8 mouse cellular contexts compared by ENCODE assay signal in genomic region chr5:107725435-107726261, GRCm38 (mm10). TPM values are rescaled to one million over a fixed set of nuclear protein-coding genes. Genes with fewer than 3 reads are reported as not detected.
DNase-seq lines count a peak whose midpoint lies in the region; ATAC-seq and TF ChIP-seq lines count a peak whose summit lies in the region.

TSS of gene Gfi1 (minus strand) at chr5:107726036.

- H3K27me3 ChIP-seq in embryonic facial prominence, embryonic 15.5 days, result peaks cover 88% of the 10 kb centered on the region
- peaks cover 76% of the 10 kb centered on the region for H3K27me3 ChIP-seq in hindbrain, postnatal 0 days (ENCODE audit: insufficient read depth, low read length)
- H3K27me3 ChIP-seq in small intestine, adult 2 months (ENCODE audit: control insufficient read depth, insufficient read depth, low read length), result peaks cover 78% of the 10 kb centered on the region

- peak; percentile 23 for DNase-seq in lung, adult 2 months
- no peak for DNase-seq in lung, postnatal 36 days
- no peak for DNase-seq in hindbrain, postnatal 0 days (ENCODE audit: low spot score)
- peak; percentile 24 for DNase-seq in lung, postnatal 10 days
- no peak for DNase-seq in left cerebral cortex, adult 11 months (ENCODE audit: low spot score)

- TF ChIP-seq POLR2A in lung, adult 2 months (IDR thresholded peaks at IDR 0.05; ENCODE audit: borderline replicate concordance, extremely low read depth, low read depth, low read length), result no peak
- TF ChIP-seq POLR2A in small intestine, adult 2 months (IDR thresholded peaks at IDR 0.05; ENCODE audit: low read depth, low read length), result no peak; the same call in 1 of the 2 replicates

- ATAC-seq in embryonic facial prominence, embryonic 15.5 days (ENCODE audit: insufficient number of reproducible peaks, low FRiP score, low TSS enrichment, low read depth), result no peak
- peak; percentile 35; the same call in 1 of the 2 replicates for ATAC-seq in hindbrain, postnatal 0 days
- ATAC-seq in megakaryocyte-erythroid progenitor cell, adult 5-6 weeks (replicated peaks; ENCODE audit: low FRiP score, low TSS enrichment, poor library complexity, severe bottlenecking), result no peak

- peak within 1 kb of the TSS; percentile 24 for H3K4me3 ChIP-seq in lung, adult 2 months (replicated peaks; ENCODE audit: extremely low read depth, low read depth, low read length)
- peak within 1 kb of the TSS; percentile 33 for H3K4me3 ChIP-seq in embryonic facial prominence, embryonic 15.5 days (replicated peaks)
- H3K4me3 ChIP-seq in hindbrain, postnatal 0 days (ENCODE audit: low read length), result peak within 1 kb of the TSS; percentile 7
- H3K4me3 ChIP-seq in small intestine, adult 2 months (ENCODE audit: low read depth, low read length), result peak within 1 kb of the TSS; percentile 61

- H3K9me3 ChIP-seq in embryonic facial prominence, embryonic 15.5 days (replicated peaks), result no peaks in the 10 kb centered on the region
- H3K9me3 ChIP-seq in hindbrain, postnatal 0 days (ENCODE audit: low read length), result no peaks in the 10 kb centered on the region

- no peak within 1 kb of the TSS for H3K9ac ChIP-seq in embryonic facial prominence, embryonic 15.5 days
- H3K9ac ChIP-seq in hindbrain, postnatal 0 days (replicated peaks; ENCODE audit: low read length), result no peak within 1 kb of the TSS

- 2% methylated on average over 37 of the region's 41 CpGs for WGBS in lung, adult 2 months
- WGBS in embryonic facial prominence, embryonic 15.5 days, result under 1% methylated on average over 41 of the region's 41 CpGs
- WGBS in hindbrain, postnatal 0 days, result under 1% methylated on average over 41 of the region's 41 CpGs
- 2% methylated on average over 41 of the region's 41 CpGs for WGBS in small intestine, adult 2 months

- peak within 1 kb of the TSS; percentile 46 for H3K4me2 ChIP-seq in embryonic facial prominence, embryonic 15.5 days (replicated peaks)
- peak within 1 kb of the TSS; percentile 40 for H3K4me2 ChIP-seq in hindbrain, postnatal 0 days (ENCODE audit: low read depth, low read length)

- peaks cover 30% of the 10 kb centered on the region for H3K4me1 ChIP-seq in lung, adult 2 months (ENCODE audit: control insufficient read depth, insufficient read depth, low read length)
- peaks cover 56% of the 10 kb centered on the region for H3K4me1 ChIP-seq in embryonic facial prominence, embryonic 15.5 days
- H3K4me1 ChIP-seq in hindbrain, postnatal 0 days (ENCODE audit: insufficient read depth, low read length), result 0 out of 2 replicates have a peak, but pooled peaks cover 6% of the 10 kb centered on the region
- H3K4me1 ChIP-seq in small intestine, adult 2 months (ENCODE audit: control insufficient read depth, insufficient read depth, insufficient read length, low read length), result peaks cover 24% of the 10 kb centered on the region

- no peak within 1 kb of the TSS for H3K27ac ChIP-seq in embryonic facial prominence, embryonic 15.5 days (replicated peaks)
- H3K27ac ChIP-seq in hindbrain, postnatal 0 days, result no peak within 1 kb of the TSS
- H3K27ac ChIP-seq in small intestine, adult 2 months (ENCODE audit: insufficient read depth, low read depth, low read length), result peak within 1 kb of the TSS; percentile 26

- no peaks in the 10 kb centered on the region for H3K36me3 ChIP-seq in embryonic facial prominence, embryonic 15.5 days
- no peaks in the 10 kb centered on the region for H3K36me3 ChIP-seq in hindbrain, postnatal 0 days (ENCODE audit: insufficient read depth, low read length)
- H3K36me3 ChIP-seq in small intestine, adult 2 months (ENCODE audit: control insufficient read depth, insufficient read depth, low read length), result no peaks in the 10 kb centered on the region

- TF ChIP-seq CTCF in lung, adult 2 months (IDR thresholded peaks at IDR 0.05; ENCODE audit: insufficient read depth, low read length), result no peak
- TF ChIP-seq CTCF in hindbrain, postnatal 0 days (IDR thresholded peaks at IDR 0.05; ENCODE audit: low read depth), result no peak
- no peak for TF ChIP-seq CTCF in small intestine, adult 2 months (IDR thresholded peaks at IDR 0.05; ENCODE audit: extremely low read depth, insufficient read length, insufficient replicate concordance, low read depth, low read length)

RNA-seq across cellular contexts. Expression of gene Gfi1, which starts in this region (rescaled TPM):
- 0.73 and 2.0 TPM in 2 replicates for polyA plus RNA-seq in lung, adult 2 months (2012; rRNA removed)
- 1.1 and 1.3 TPM in 2 replicates for polyA plus RNA-seq in embryonic facial prominence, embryonic 15.5 days (2015; fragmentation: Nextera tagmentation; extraction: Ambion mirVana)
- 0.05 TPM in 1 of 2 replicates, not detected in the other for total RNA-seq in hindbrain, postnatal 0 days (2014; rRNA removed)
- 0.06 TPM in 1 of 2 replicates, not detected in the other for polyA plus RNA-seq in hindbrain, postnatal 0 days (2015; fragmentation: Nextera tagmentation; extraction: Ambion mirVana)
- polyA plus RNA-seq in small intestine, adult 2 months (2012; rRNA removed), result 7.9 and 8.7 TPM in 2 replicates
- total RNA-seq in megakaryocyte-erythroid progenitor cell, adult 5-6 weeks (2014; fragmentation: Nextera tagmentation), result 0.67 and 0.81 TPM in 2 replicates
- total RNA-seq in megakaryocyte-erythroid progenitor cell, adult 5-6 weeks (2017), result 0.30 TPM in 1 of 2 replicates, not detected in the other

Comparison
In these comparisons a context has a peak if more than half of its experiments do, and no peak if none do; other contexts are left out.
1. DNase-seq: peak in lung, adult 2 months (single experiment) and lung, postnatal 10 days (single experiment); none in lung, postnatal 36 days (single experiment), hindbrain, postnatal 0 days (single experiment) and left cerebral cortex, adult 11 months (single experiment).
2. Peak in ATAC-seq, H3K4me3 ChIP-seq and H3K4me2 ChIP-seq in hindbrain, postnatal 0 days; RNA of the gene not detected or under 1 TPM.
3. H3K4me3 ChIP-seq: peak in every context shown above with its lines; median percentile 61 in small intestine, adult 2 months; 33 in embryonic facial prominence, embryonic 15.5 days; 24 in lung, adult 2 months; 7 in hindbrain, postnatal 0 days.